In the genomic region with DNA sequence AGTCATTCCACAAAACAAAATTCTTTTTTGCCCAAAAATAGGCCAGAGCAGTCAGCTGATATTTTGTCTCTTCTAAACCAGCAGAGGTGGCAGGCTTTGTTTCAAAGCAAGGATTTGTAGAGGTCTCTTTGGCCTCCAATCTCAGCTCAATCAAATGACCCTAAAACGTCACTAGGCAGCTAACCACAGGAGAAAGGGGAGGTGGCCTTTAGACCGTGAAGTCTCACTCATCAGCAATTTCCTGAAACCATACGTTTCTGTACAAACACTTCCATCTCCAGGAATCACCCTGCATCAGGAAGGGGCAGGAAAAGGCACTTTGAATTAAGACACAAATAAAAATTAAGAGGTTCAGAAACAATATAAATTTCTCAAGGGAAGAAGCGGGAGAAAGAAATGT, we compare ENCODE assay signal across 7 mouse cellular contexts. TPM values are rescaled to one million over a fixed set of nuclear protein-coding genes. Genes with fewer than 3 reads are reported as not detected.
DNase-seq lines count a peak whose midpoint lies in the region; ATAC-seq and TF ChIP-seq lines count a peak whose summit lies in the region.

No protein-coding gene starts in this region.

- H3K4me2 ChIP-seq in embryonic facial prominence, embryonic 11.5 days (ENCODE audit: low read depth, low read length) = peak overlapping the region; percentile 32
- peak overlapping the region; percentile 61 for H3K4me2 ChIP-seq in hindbrain, embryonic 15.5 days
- H3K4me2 ChIP-seq in liver, embryonic 15.5 days = peak overlapping the region; percentile 69
- peak overlapping the region; percentile 63 for H3K4me2 ChIP-seq in neural tube, embryonic 13.5 days

- TF ChIP-seq EP300 in ES-Bruce4 (IDR thresholded peaks at IDR 0.05; ENCODE audit: insufficient read depth, low read depth, low read length) = no peak

- H3K9ac ChIP-seq in ES-Bruce4 (ENCODE audit: low read depth, poor library complexity, severe bottlenecking) = peak overlapping the region; percentile 78
- peak overlapping the region; percentile 58 for H3K9ac ChIP-seq in embryonic facial prominence, embryonic 11.5 days (replicated peaks; ENCODE audit: low read length)
- H3K9ac ChIP-seq in hindbrain, embryonic 15.5 days = peak overlapping the region; percentile 53
- peak overlapping the region; percentile 22; the same call in 1 of the 2 replicates for H3K9ac ChIP-seq in liver, embryonic 15.5 days
- H3K9ac ChIP-seq in neural tube, embryonic 13.5 days = peak overlapping the region; percentile 66

- H3K4me3 ChIP-seq in C2C12 (ENCODE audit: insufficient read depth, poor library complexity, severe bottlenecking) = peak overlapping the region; percentile 59
- H3K4me3 ChIP-seq in ES-Bruce4 (ENCODE audit: low read depth, low read length) = peak overlapping the region; percentile 87
- peak overlapping the region; percentile 43 for H3K4me3 ChIP-seq in embryonic facial prominence, embryonic 11.5 days (ENCODE audit: low read depth, low read length)
- peak overlapping the region; percentile 57 for H3K4me3 ChIP-seq in hindbrain, embryonic 15.5 days
- H3K4me3 ChIP-seq in liver, embryonic 15.5 days (replicated peaks) = peak overlapping the region; percentile 57
- peak overlapping the region; percentile 49 for H3K4me3 ChIP-seq in neural tube, embryonic 13.5 days

- H3K79me3 ChIP-seq in C2C12 (ENCODE audit: low read depth) = peaks cover 15% of the 10 kb centered on the region

- peaks cover 36% of the 10 kb centered on the region for H3K79me2 ChIP-seq in C2C12 (ENCODE audit: control insufficient read depth, insufficient read depth)

- H3K36me3 ChIP-seq in C2C12 (ENCODE audit: control insufficient read depth, insufficient read depth) (peaks cover 18% of the 10 kb centered on the region), ES-Bruce4 (ENCODE audit: control insufficient read depth, insufficient read depth, low read length, poor library complexity, severe bottlenecking) (peaks cover 16% of the 10 kb centered on the region)
- no peaks in the 10 kb centered on the region for H3K36me3 ChIP-seq in embryonic facial prominence, embryonic 11.5 days (replicated peaks; ENCODE audit: control insufficient read depth, insufficient read depth, low read depth, low read length)
- no peaks in the 10 kb centered on the region for H3K36me3 ChIP-seq in hindbrain, embryonic 15.5 days
- H3K36me3 ChIP-seq in liver, embryonic 15.5 days (replicated peaks) = no peaks in the 10 kb centered on the region
- no peaks in the 10 kb centered on the region for H3K36me3 ChIP-seq in neural tube, embryonic 13.5 days

- no peak for TF ChIP-seq POLR2A in ES-Bruce4 (IDR thresholded peaks at IDR 0.05; ENCODE audit: insufficient read depth, low read length)

- peak; percentile 71 for DNase-seq in embryonic facial prominence, embryonic 11.5 days (ENCODE audit: low spot score)
- no peak for DNase-seq in urinary bladder, adult 2 months (ENCODE audit: low spot score)

- H3K27ac ChIP-seq in ES-Bruce4 (ENCODE audit: insufficient read depth, low read length) = peak overlapping the region; percentile 83
- H3K27ac ChIP-seq in embryonic facial prominence, embryonic 11.5 days (replicated peaks; ENCODE audit: low read depth, low read length) = 0 out of 2 replicates have a peak overlapping the region, but pooled peaks have one; percentile 22
- H3K27ac ChIP-seq in hindbrain, embryonic 15.5 days (replicated peaks) = peak overlapping the region; percentile 67
- H3K27ac ChIP-seq in liver, embryonic 15.5 days (replicated peaks) = peak overlapping the region; percentile 25; the same call in 1 of the 2 replicates
- 0 out of 2 replicates have a peak overlapping the region, but pooled peaks have one; percentile 2 for H3K27ac ChIP-seq in neural tube, embryonic 13.5 days (replicated peaks)

- 2% methylated on average over 4 of the region's 4 CpGs for WGBS in embryonic facial prominence, embryonic 11.5 days
- 0% methylated on average over 4 of the region's 4 CpGs for WGBS in hindbrain, embryonic 15.5 days
- WGBS in liver, embryonic 15.5 days (ENCODE audit: insufficient replicate concordance) = under 1% methylated on average over 4 of the region's 4 CpGs
- whole genome bisulfite sequencing in neural tube, embryonic 13.5 days = 1% methylated on average over 4 of the region's 4 CpGs

- H3K27me3 ChIP-seq in C2C12 (ENCODE audit: control insufficient read depth, insufficient read depth, insufficient read length) (no peaks in the 10 kb centered on the region), ES-Bruce4 (ENCODE audit: control insufficient read depth, insufficient read depth, low read length, poor library complexity, severe bottlenecking) (no peaks in the 10 kb centered on the region)
- H3K27me3 ChIP-seq in embryonic facial prominence, embryonic 11.5 days (ENCODE audit: control insufficient read depth, insufficient read depth, low read length) = no peaks in the 10 kb centered on the region
- no peaks in the 10 kb centered on the region for H3K27me3 ChIP-seq in hindbrain, embryonic 15.5 days
- no peaks in the 10 kb centered on the region for H3K27me3 ChIP-seq in liver, embryonic 15.5 days
- H3K27me3 ChIP-seq in neural tube, embryonic 13.5 days = no peaks in the 10 kb centered on the region

- no peaks in the 10 kb centered on the region for H3K9me3 ChIP-seq in ES-Bruce4 (replicated peaks; ENCODE audit: control insufficient read depth, insufficient read depth, low read length, poor library complexity, severe bottlenecking)
- H3K9me3 ChIP-seq in embryonic facial prominence, embryonic 11.5 days (replicated peaks; ENCODE audit: control insufficient read depth, low read length) = no peaks in the 10 kb centered on the region
- no peaks in the 10 kb centered on the region for H3K9me3 ChIP-seq in hindbrain, embryonic 15.5 days
- no peaks in the 10 kb centered on the region for H3K9me3 ChIP-seq in liver, embryonic 15.5 days (replicated peaks)
- no peaks in the 10 kb centered on the region for H3K9me3 ChIP-seq in neural tube, embryonic 13.5 days

- no peak for TF ChIP-seq CTCF in C2C12 (IDR thresholded peaks at IDR 0.05; ENCODE audit: control insufficient read depth, insufficient read depth, insufficient read length)
- TF ChIP-seq CTCF in ES-Bruce4 (IDR thresholded peaks at IDR 0.05; ENCODE audit: low read depth, low read length) = no peak

- H3ac ChIP-seq in C2C12 (ENCODE audit: control insufficient read depth, insufficient read length, low read depth) = peak overlapping the region; percentile 80

- ATAC-seq in embryonic facial prominence, embryonic 11.5 days (replicated peaks; ENCODE audit: insufficient number of reproducible peaks, low FRiP score, low TSS enrichment, low read depth) = 0 out of 2 replicates have a peak, but pooled peaks have one; percentile 20
- no peak for ATAC-seq in hindbrain, embryonic 15.5 days (ENCODE audit: low FRiP score, low read depth)
- ATAC-seq in liver, embryonic 15.5 days (ENCODE audit: insufficient read depth) = peak; percentile 56
- peak; percentile 78 for ATAC-seq in neural tube, embryonic 13.5 days (ENCODE audit: low read depth)

- H3K4me1 ChIP-seq in ES-Bruce4 (ENCODE audit: control insufficient read depth, insufficient read depth, low read length) = peaks cover 2% of the 10 kb centered on the region
- H3K4me1 ChIP-seq in embryonic facial prominence, embryonic 11.5 days (ENCODE audit: control insufficient read depth, insufficient read depth, low read length) = no peaks in the 10 kb centered on the region
- peaks cover 13% of the 10 kb centered on the region for H3K4me1 ChIP-seq in hindbrain, embryonic 15.5 days (replicated peaks)
- peaks cover 37% of the 10 kb centered on the region for H3K4me1 ChIP-seq in liver, embryonic 15.5 days (replicated peaks)
- peaks cover 9% of the 10 kb centered on the region for H3K4me1 ChIP-seq in neural tube, embryonic 13.5 days (replicated peaks)

RNA-seq across cellular contexts. Expression of gene Scpep1, which starts 0.5 kb away (rescaled TPM):
- polyA plus RNA-seq in C2C12 (2012; fragmentation: generic; extraction: Trizol) (84.9 TPM), ES-Bruce4 (2011; ENCODE audit: insufficient read depth, insufficient read length, low read depth, missing spikeins) (186 and 188 TPM in 2 replicates)
- polyA plus RNA-seq in embryonic facial prominence, embryonic 11.5 days (2014; fragmentation: Nextera tagmentation; extraction: Ambion mirVana) = 81.7 and 84.3 TPM in 2 replicates
- 33.6 and 33.8 TPM in 2 replicates for polyA plus RNA-seq in hindbrain, embryonic 15.5 days (2015; fragmentation: Nextera tagmentation; extraction: Ambion mirVana)
- 47.8 and 50.1 TPM in 2 replicates for polyA plus RNA-seq in liver, embryonic 15.5 days (2015; fragmentation: Nextera tagmentation; extraction: Ambion mirVana)
- polyA plus RNA-seq in neural tube, embryonic 13.5 days (2015; fragmentation: Nextera tagmentation; extraction: Ambion mirVana) = 25.7 and 27.4 TPM in 2 replicates
- polyA plus RNA-seq in urinary bladder, adult 2 months (2012; rRNA removed) = 94.2 and 94.3 TPM in 2 replicates

RNA-seq across cellular contexts. Expression of gene Elobl, which starts 11.9 kb away (rescaled TPM):
- not detected for polyA plus RNA-seq in C2C12 (2012; fragmentation: generic; extraction: Trizol)
- 12.6 and 13.8 TPM in 2 replicates for polyA plus RNA-seq in ES-Bruce4 (2011; ENCODE audit: insufficient read depth, insufficient read length, low read depth, missing spikeins)
- polyA plus RNA-seq in embryonic facial prominence, embryonic 11.5 days (2014; fragmentation: Nextera tagmentation; extraction: Ambion mirVana) = not detected in 2 replicates
- not detected in 2 replicates for polyA plus RNA-seq in hindbrain, embryonic 15.5 days (2015; fragmentation: Nextera tagmentation; extraction: Ambion mirVana)
- not detected in 2 replicates for polyA plus RNA-seq in liver, embryonic 15.5 days (2015; fragmentation: Nextera tagmentation; extraction: Ambion mirVana)
- polyA plus RNA-seq in neural tube, embryonic 13.5 days (2015; fragmentation: Nextera tagmentation; extraction: Ambion mirVana) = not detected in 2 replicates
- polyA plus RNA-seq in urinary bladder, adult 2 months (2012; rRNA removed) = not detected in 2 replicates

RNA-seq across cellular contexts. Expression of gene Coil, which starts 15.2 kb away (rescaled TPM):
- polyA plus RNA-seq in C2C12 (2012; fragmentation: generic; extraction: Trizol) (6.8 TPM), ES-Bruce4 (2011; ENCODE audit: insufficient read depth, insufficient read length, low read depth, missing spikeins) (32.7 and 33.5 TPM in 2 replicates)
- 22.2 and 24.3 TPM in 2 replicates for polyA plus RNA-seq in embryonic facial prominence, embryonic 11.5 days (2014; fragmentation: Nextera tagmentation; extraction: Ambion mirVana)
- 29.7 and 29.8 TPM in 2 replicates for polyA plus RNA-seq in hindbrain, embryonic 15.5 days (2015; fragmentation: Nextera tagmentation; extraction: Ambion mirVana)
- 3.4 and 4.0 TPM in 2 replicates for polyA plus RNA-seq in liver, embryonic 15.5 days (2015; fragmentation: Nextera tagmentation; extraction: Ambion mirVana)
- 27.5 and 28.0 TPM in 2 replicates for polyA plus RNA-seq in neural tube, embryonic 13.5 days (2015; fragmentation: Nextera tagmentation; extraction: Ambion mirVana)
- 9.7 and 10.9 TPM in 2 replicates for polyA plus RNA-seq in urinary bladder, adult 2 months (2012; rRNA removed)

RNA-seq across cellular contexts. Expression of gene Trim25, which starts 44.4 kb away (rescaled TPM):
- polyA plus RNA-seq in C2C12 (2012; fragmentation: generic; extraction: Trizol) (7.7 TPM), ES-Bruce4 (2011; ENCODE audit: insufficient read depth, insufficient read length, low read depth, missing spikeins) (47.3 and 49.9 TPM in 2 replicates)
- polyA plus RNA-seq in embryonic facial prominence, embryonic 11.5 days (2014; fragmentation: Nextera tagmentation; extraction: Ambion mirVana) = 2.6 and 2.9 TPM in 2 replicates
- 5.1 and 5.4 TPM in 2 replicates for polyA plus RNA-seq in hindbrain, embryonic 15.5 days (2015; fragmentation: Nextera tagmentation; extraction: Ambion mirVana)
- 19.6 and 20.4 TPM in 2 replicates for polyA plus RNA-seq in liver, embryonic 15.5 days (2015; fragmentation: Nextera tagmentation; extraction: Ambion mirVana)
- 5.0 and 5.5 TPM in 2 replicates for polyA plus RNA-seq in neural tube, embryonic 13.5 days (2015; fragmentation: Nextera tagmentation; extraction: Ambion mirVana)
- polyA plus RNA-seq in urinary bladder, adult 2 months (2012; rRNA removed) = 12.9 and 18.2 TPM in 2 replicates

Comparison
In these comparisons a context has a peak if more than half of its experiments do, and no peak if none do; other contexts are left out.
1. H3K27ac ChIP-seq: peak in every context shown above with its lines; median percentile 83 in ES-Bruce4; 67 in hindbrain, embryonic 15.5 days; 25 in liver, embryonic 15.5 days; 22 in embryonic facial prominence, embryonic 11.5 days; 2 in neural tube, embryonic 13.5 days.
2. H3K9ac ChIP-seq: peak in every context shown above with its lines; median percentile 78 in ES-Bruce4; 66 in neural tube, embryonic 13.5 days; 58 in embryonic facial prominence, embryonic 11.5 days; 53 in hindbrain, embryonic 15.5 days; 22 in liver, embryonic 15.5 days.
3. RNA of gene Elobl, which starts 11.9 kb away (polyA plus RNA-seq): 12.6 to 13.8 TPM in ES-Bruce4; not detected in C2C12 (single experiment), not detected in embryonic facial prominence, embryonic 11.5 days, not detected in hindbrain, embryonic 15.5 days, not detected in liver, embryonic 15.5 days, not detected in neural tube, embryonic 13.5 days and not detected in urinary bladder, adult 2 months; every median in the first group is over 10 times any median in the second.
4. Peak in every context shown above with its lines, with median percentiles within 50 percentile points of each other: H3K4me3 ChIP-seq and H3K4me2 ChIP-seq.